Mouse (Mus musculus) embryo, embryonic 9.5 days (tissue): ENCODE measurements around the gene Cdh12.
"Not testable (repeated sequence)": the region's sequence is repeated elsewhere in the genome, so short reads cannot be mapped to it uniquely, and the experiment has no call there.

Experiments used
- DNase-seq: peaks from one replicate; pipeline ENCODE4 v3.0.0-alpha.2; 2017; ENCODE audit errors: extremely low spot score

Gene Cdh12

DNA sequence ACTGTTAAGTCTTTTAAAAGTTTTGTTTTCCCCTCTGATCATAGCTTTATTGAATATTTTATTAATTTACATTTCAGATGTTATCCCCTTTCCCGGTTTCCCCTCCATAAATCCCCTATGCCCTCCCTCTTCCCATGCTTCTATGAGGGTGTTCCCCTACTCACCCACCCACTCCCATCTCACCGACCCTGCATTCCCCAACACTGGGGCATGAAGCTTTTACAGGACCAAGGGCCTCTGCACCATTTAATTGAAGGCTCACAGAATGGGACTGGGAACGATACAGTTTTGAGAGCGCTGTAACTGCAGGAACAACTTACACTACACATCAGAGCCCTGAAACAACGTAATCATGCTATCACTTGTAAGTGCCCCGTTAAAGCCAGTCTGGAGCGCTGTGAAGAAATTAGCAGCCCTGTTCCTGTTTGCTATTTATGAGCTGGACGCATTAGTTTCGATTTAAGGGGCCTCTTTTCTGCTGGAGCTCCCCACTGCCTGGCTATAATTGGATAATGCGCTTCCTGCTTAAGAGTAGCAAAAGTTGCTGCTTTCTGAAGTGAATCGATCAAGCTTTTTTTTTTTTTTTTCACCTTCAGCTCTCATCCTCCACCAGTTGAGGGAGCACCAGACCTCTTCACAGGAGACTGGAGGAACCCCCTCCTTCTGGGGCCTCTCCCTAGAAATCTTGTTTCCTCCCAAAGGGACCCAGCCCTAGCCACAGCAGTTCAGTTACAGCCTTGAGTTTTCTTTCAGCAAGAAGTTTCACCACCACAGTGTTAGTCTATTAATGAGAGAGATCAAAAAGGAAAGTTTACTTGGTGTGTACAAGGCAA, 660.2 kb downstream of the Cdh12 start:
- DNase-seq: peak; percentile 41

DNA sequence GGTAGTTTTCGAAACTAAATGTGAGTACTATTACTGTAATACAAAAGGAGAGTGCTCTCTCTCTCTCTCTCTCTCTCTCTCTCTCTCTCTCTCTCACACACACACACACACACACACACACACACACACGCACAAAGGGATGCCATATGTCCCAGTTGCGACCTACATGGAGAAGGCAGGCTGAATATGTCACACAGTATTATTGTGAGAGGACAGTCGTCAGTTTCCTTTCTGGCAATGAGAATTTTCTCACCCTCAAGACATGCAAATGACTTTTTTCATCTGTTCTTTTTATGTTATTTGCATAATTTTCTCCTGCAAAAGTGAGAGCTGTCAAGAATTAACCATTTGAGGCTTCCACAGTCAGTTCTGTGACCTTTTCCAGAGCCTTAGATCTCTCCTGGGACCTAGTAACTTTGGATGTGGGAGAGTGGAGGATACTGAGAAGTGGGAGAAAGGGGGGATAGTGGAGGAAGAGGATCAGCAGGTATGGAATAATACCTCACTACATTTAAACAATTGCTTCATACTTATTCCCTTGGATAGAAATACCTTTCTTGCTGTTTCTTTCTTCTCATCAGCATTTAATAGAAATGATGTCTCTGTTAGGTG, 660.9 kb downstream of the Cdh12 start:
- DNase-seq: no peak

DNA sequence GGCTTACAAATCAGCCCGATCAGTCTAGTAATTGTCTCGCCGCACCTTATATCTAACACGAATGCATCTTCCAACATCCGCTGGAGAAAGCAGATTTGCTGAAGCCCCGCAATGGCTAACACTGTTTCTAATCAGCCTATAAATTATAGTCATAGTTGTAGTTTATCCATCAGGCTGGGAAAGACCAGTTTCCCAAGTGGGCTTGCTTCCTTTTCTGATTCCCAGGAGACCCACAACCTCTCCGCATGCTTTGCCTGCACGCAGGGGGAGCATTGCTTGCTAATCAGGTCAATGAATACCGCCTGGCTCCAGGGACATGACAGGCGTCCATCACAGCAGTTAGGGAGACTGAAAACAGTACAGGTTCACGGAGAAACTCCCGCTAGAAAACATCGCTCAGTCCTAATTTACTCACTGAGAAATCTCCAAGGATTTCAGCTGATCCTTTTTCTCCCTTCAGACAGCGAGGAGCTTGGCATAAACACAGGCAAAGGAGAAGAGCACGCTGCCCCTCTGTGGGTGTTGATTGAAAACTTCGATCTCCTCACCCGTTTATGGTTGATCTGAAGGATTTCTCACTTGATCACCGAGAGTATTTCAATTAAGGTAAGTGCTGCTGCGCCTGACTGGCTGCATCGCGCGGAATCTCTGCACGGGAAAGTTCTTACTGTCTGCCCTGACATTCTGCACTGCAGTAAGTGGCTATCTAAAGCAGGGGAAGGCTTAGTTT, 662.0 kb downstream of the Cdh12 start:
- peak; percentile 21 for DNase-seq

DNA sequence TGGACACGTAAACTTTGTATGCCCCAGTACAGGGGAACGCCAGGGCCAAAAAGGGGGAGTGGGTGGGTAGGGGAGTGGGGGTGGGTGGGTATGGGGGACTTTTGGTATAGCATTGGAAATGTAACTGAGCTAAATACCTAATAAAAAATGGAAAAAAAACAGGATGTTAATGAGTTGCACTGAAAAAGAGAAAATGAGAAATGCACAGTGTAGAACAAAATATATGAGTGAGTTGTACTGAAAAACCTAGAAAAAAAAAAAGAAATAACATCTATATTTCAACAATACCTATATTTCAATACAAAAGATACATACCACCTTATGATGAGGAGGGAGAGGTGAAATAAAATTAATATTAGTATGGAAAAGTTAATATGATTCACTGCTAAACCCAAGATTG, 665.7 kb downstream of the Cdh12 start:
- DNase-seq: not testable (repeated sequence)

DNA sequence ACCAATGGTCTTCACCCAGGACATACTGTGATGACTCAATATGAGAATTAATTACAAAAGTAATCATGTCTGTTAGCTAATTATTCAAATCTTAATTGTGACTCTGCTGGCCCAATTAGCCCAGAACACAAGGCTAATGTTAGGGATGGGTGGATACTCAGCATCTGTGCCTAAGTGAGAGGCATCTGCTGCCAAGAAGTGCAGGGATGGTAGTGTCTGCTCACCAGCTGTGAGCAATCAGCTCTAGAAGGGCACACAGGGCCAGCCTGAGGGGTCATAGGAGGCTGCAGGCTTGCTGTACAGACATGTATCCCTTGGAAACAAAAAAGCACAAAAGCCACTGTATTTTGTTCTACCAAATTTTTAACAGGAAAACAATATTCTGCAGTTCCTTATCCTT, 681.6 kb downstream of the Cdh12 start:
- no peak for DNase-seq

DNA sequence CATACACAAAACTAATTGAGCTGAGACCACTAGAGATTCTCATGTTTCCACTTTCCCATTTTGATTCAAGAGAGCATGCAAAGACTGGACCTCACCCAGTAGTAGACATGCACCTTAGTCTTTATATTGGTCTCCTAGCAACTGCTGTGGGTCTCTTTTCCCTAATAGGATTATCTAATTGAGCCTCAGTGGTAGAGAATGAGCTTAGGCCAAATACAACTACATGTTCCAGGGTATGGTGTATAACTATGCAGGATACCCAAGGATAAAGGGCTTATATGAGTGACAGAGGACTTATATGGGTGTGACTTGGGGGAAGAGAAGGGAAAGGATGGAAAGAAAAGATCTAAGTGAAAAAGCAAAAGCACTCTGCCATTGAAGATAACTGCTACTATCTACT, 683.9 kb downstream of the Cdh12 start:
- DNase-seq: no peak

DNA sequence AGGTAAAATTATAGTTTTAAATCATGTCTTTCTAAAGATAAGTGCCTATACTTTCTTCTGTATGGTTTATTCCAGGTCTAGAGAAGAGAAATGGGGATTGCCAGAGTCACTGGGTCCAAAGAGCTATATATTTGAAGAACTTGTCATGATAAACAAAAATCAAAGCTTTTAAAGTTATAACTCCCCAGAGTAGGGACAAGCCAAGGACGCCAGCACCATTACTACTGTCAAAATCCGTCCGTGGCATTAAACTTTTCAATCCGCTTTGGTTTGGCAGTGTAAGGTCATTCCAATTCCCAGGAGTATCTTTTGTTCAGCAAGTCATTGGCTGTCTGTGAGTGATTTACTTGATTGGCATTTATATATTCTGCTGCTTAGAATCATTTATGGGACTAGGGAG, 697.8 kb downstream of the Cdh12 start:
- no peak for DNase-seq

DNA sequence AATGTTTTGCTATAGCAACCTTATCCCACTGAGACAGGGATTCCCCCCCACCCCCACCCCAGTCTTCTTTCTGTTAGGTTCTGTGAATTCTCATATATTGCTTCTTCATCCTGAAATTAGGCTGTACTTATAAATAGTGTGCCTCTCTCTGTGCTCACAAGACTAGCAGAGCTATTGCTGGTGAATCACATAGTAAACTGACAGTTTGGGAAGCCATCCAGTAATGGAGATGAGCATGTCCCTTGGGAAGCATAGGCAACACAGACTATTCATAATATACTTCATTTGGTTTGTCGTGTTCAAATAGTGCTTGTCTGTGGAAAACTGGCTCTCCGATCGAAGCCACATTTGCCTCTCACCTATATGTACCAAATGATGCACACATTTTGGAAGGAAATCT, 704.5 kb downstream of the Cdh12 start:
- DNase-seq: no peak

DNA sequence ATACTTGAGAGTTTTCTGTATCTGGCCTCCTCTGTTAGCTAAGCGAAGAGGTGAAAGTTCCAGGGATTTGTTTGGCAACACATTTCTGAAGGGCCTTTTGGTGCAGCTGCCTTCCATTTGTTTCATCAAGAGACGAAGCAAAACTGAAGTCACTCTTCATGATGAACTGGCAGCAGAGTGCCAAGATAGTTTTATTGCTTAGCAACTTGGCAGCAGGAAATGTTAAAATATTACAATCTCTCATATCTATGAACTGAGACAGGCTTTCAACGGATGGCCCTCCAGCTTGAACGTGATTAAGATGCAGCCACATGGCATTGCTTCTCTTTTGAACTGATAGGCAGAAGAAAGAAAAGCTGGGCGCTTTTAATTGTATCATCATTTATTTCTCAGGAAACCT, 730.7 kb downstream of the Cdh12 start:
- DNase-seq: no peak

DNA sequence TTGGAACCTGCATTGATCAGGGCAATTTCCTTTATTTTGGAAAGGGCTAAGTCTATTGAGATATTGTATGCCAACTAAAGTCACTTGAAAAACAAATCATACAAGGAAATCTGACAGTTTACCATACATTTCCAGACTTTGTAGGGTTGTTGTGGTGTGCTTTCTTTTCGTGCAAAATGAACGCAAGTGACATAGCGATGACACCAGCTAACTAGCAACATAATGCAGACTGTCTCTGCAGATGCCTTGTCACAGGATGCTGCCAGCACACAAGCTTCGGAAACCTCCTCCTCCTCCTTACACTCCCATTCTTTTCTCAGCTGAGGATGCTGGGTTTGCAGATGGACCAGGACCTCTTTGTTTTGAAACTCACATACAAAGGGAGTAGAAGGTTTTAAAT, 731.1 kb downstream of the Cdh12 start:
- no peak for DNase-seq

DNA sequence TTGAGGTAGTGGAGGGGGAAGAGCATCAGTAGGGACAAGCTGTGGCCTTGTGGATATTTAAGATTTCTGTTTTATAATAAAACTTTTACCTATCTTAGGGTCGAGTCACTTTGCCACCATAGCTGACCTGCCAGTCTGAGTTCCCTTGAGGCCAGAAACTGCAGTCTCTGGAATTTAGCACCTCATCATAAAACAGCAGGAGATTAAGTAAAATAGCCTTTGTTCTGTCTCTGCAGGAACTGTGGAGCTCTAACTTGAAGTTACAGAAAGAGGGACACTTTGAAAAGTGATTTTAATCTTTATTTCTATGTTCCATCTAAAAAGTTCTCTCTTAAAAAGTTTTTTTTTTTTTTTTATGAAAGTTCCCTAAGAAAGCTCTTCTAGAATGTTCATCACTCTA, 736.7 kb downstream of the Cdh12 start:
- no peak for DNase-seq

DNA sequence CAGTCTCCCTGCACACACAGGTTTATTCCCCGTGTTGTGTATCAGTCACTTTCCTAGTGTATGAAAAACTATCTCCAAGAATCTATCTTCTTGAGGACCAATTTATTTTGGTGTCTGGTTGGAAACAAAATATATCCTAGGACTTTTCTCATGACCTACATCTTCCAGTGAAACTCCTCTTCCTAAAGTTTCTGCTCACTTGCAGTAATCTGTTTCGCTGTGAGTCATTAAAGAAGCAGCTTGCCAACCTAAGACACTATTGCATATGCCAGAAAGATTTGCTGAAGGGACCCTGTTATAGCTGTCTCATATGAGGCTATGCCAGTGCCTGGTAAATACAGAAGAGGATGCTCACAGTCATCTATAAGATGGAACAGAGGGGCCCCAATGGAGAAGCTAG, 761.0 kb downstream of the Cdh12 start:
- DNase-seq: not testable (repeated sequence)

DNA sequence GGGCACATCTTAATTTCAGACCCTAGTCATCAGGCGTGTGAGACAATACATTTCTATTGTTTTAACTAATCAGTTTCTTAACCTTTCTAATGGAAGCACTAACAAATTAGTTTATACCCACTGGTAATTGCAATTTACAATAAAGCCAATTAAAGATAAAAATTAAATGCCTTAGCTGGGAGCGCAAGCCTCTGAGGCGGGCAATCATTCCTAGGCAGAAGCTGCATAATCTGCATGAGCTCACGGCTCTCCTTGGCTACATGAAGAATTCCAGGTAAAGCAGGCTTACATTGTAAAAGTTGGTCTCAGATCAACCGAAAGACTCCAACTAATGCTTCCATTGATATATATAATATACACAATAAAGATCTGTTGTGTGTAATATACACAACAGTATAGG, 773.9 kb downstream of the Cdh12 start:
- DNase-seq: no peak

DNA sequence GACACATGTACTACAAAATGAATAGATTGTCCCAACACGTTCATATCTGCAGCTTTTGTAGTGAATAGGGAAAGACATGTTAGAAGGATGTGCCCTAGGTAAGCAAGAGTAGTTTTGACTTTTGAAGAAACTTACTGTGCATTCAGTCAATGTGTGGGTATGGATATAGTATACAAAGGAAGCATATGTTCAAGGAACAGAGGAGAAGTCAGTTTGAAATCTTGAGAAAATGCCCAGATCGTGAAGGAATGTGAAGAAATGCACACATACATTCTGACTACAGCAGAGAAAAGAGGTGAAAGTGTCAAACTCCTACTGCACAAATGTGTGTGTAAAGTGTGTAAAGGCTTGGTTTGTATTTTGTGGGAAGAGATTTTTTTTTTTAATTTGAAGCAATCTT, 812.3 kb downstream of the Cdh12 start:
- DNase-seq: no peak

DNA sequence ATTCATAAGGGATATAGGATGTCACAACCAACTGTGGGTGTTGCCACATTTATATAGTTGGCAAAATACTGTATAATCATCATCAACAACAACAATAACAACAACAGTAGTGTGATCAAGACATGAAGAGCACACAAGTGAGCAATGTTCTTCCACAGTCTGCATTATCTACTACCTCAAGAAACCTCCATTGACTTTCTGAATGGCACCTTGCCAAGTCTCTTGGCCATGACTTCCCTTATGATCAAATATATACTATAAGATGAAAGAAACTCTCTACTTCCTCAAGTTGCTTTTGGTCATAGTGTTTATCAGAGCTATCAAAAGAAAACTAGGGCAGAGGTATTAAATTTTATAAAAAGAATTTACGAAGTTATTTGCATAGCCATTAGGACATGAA, 820.8 kb downstream of the Cdh12 start:
- no peak for DNase-seq

DNA sequence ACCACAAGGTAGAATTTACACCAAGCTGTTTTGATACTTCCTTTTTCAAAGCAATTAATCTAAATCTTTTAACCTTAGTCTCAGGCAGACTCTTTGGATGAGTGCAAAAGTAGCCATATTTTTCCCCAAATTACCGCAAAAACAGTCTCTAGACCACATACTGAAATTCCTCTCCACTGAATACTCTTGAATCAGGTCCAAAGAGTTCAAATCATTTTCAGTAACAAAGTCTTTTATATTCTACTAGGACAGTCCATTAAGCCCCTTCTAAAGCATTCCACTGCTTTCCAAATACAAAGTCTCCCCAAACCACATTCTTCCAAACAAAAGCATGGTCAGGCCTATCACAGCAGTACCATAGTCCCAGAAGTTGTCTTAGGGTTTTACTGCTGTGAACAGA, 848.0 kb downstream of the Cdh12 start:
- DNase-seq: no peak

DNA sequence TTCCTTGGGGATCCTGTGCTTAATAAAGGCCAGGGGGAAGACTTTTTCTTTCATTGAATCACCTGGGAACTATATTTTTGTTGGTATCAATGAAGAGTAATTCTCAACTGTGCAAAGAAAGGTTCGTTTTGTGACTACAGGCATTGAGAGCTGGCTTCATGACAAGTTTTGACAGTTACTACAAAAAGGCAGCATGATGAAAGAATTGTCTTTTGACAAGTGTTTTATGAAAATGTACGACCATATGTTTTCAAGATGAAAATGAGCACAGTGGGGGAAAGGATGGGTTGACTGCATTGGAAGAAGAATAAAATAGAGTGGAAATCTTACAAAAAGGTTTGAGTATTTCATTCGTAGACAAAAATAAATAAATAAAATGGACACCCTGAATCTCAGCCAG, 866.4 kb downstream of the Cdh12 start:
- no peak for DNase-seq

DNA sequence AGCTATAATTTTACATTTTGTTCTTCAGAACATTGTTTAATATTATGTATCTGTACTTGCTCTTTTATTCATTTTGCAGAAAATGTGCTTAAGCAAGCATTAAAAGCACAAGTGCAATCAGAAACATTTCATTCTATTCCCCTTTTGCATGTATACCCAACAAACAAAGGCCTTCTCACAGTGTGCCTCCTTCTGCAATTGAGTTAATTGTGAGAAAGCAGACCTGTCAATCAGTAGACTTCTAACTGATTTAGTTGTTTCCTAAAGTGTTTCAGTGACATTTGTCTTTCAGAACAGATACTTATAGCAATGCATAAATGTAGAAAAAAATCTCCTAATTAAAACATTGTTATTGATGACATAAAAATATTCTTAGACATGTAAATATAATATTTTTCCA, 894.8 kb downstream of the Cdh12 start:
- no peak for DNase-seq

DNA sequence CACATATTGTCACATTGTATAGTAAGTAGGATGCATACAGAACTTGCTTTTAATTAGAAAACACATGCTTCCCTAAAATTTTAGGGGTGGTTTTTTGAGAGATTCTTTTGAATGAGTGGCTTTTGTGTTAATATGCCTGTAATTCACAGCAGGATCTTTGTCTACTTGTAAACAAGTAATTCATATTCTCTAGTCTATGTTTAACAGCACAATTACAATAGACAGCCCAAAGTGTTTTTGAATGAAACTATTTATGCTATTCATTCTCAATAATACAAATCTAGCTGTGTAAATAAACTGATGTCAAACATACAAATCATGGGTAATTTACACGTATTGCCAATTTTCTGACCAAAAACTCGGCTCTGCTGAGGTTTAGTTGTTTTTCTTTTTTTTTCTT, 895.3 kb downstream of the Cdh12 start:
- DNase-seq: no peak

DNA sequence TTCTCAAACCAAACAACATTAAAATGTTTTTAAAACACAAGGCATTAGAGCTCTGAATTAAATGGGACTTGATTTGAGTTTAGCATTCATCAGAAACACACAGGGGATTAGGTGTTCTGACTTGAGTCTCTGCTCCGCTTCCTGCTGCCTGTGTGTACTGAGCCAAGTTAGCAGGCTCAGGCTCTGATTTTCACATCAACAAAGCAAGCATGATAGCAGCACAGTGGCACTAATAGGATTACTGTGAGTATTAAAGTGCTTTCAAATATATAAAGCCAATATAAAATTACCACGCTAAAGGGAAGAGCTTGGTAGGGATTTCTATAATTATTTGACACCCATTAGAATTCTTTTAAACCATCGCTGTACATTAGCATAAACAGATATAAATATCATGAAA, 895.7 kb downstream of the Cdh12 start:
- no peak for DNase-seq

DNA sequence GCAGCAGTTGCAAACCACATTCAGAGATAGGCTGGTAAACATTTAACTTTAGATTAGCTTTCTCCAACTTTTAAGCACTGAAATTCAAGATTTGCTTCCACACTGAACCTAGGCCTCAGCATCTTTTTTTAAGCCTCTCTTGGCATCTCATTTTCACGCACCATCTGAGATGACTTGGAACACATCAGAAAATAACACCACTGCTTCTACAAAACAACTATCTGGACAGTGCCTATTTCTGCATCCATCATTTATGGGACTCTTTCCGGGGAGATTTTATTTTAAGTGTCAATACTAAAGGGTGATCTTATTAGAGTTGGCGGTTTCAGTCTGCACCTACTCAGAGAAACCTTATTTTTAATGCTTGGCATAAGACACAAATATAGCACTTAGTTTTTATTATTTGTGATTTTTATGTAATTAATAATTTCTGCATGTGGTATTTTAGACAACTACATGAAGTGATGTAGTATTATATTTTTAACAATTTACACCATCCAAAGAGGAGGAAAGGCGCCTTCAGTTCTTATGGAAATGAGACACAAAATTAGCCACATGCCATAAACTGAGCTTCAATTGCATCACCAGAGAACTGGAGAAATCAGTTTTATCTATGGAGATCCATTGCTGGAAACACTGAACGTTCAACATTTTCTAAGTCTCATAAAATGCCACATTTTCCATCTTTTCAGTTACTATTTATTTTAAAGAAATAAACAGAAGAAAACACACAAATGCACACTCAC, 906.5 kb downstream of the Cdh12 start:
- no peak for DNase-seq

DNA sequence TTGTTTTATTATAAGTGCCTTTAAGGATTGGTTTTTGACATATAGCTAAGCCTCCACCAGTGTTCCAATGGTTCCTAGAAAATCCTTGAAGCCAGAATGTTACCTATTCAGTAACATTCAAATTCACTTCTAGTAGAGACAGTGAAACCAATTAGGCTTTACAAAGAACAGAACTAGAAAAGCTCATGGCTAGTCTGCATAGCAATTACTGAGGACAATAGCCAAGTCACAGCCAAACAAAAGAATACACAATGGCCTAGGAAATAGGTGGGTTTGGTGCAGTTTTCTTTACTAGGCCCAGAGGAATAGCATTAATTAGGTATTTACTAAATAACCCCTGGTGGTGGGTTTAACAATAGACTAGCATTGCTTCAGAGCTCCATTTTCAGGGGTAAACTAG, 917.3 kb downstream of the Cdh12 start:
- no peak for DNase-seq
